Mouse (Mus musculus): ENCODE measurements around the gene Slc20a1.
A peak's percentile ranks its signal among the peaks of the same experiment; 100 is the strongest.

Gene Slc20a1

DNA sequence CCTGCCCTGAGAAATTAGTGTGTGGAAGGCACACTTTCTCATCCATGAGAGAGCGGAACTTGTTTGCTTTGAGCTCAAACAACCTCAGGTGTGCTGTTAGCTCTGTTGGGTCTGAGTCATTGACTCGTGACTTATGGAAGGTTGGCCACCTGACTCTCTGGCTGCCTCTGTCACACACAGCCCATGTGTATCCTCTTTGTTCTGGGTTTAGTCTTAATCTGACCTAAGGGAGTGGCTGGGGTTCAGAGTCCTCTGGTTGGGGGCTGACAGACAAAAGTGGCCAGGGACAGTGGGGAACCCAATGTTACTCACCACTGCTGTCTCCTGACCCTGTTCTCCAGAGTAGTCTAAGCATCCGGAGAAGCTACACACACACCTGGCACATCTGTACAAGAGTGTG is 59.5 kb downstream of the Slc20a1 start:
- DNase-seq: no peak

DNA sequence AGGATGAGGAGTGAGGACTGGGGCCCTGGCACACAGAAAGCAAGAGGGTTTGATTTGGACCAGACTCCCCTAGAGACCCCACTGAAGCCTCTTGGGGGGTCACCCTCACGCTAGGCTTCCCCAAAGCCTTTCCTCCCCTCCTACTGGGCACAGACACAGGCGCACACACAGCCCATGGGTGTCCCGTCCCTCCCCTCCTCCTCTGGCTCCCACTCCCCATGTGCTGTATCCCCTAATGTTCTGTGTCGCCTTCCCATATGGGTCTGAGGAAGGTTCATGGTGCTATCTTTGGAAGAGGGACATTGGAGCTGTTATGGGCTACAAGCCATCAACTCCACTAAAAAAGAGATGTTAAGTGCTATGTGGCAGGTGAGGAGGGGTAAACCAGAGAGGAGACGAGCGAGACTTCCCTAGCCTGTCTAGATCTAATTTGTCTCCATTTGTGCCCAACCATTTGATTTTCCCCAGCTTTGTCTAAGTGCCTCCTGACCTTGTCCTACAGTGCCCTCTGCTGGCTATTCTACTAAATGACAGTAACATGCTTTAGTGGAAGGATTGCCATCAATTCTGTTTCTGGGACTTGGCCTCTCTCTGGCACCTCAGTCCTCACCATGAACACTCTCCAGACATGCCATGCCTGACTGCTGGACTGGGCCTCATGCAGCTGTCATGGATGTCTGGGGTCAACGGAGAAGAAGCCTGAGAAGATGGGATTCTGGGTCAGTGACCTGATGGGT is 60.1 kb downstream of the Slc20a1 start:
- DNase-seq: peak; percentile 69 to 76

DNA sequence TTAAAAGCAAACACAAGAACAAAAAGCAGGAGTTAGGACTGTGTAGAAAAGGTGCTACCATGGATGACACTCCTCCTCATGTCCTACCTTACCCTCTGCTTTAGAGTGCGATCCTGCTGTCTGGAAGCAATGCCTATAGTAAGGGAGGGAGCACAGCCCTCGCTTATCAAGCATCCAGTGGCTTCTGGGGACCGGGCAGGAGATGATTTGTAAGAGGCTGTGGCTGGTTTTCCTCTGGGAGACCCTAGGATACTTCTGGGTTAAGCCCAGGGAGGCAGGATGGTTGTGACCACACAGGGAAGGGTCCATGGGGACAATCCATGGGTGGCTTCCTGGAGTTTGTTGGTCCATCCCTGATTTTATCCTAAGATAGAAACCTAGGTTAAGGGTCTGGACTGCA is 62.1 kb downstream of the Slc20a1 start:
- DNase-seq: no peak

Measured in cerebellum, adult 18-20 months (tissue).